8 mouse cellular contexts compared by ENCODE assay signal in genomic region chr13:99412477-99413080, GRCm38 (mm10).
DNase-seq lines count a peak whose midpoint lies in the region; ATAC-seq and TF ChIP-seq lines count a peak whose summit lies in the region.

No protein-coding gene starts in this region.

- peaks cover 29% of the 10 kb centered on the region for H3K4me1 ChIP-seq in neural tube, embryonic 11.5 days (ENCODE audit: control insufficient read depth, insufficient read depth, low read length)
- peaks cover 9% of the 10 kb centered on the region for H3K4me1 ChIP-seq in heart, adult 2 months (ENCODE audit: control insufficient read depth, insufficient read depth, low read length)
- peaks cover 6% of the 10 kb centered on the region; the same call in 1 of the 2 replicates for H3K4me1 ChIP-seq in kidney, adult 2 months (ENCODE audit: control insufficient read depth, insufficient read depth, low read length)

- no peaks in the 10 kb centered on the region for H3K27me3 ChIP-seq in neural tube, embryonic 11.5 days (ENCODE audit: control insufficient read depth, insufficient read depth, low read length)
- no peaks in the 10 kb centered on the region for H3K27me3 ChIP-seq in heart, adult 2 months (ENCODE audit: control insufficient read depth, insufficient read depth, low read length)
- no peaks in the 10 kb centered on the region for H3K27me3 ChIP-seq in kidney, adult 2 months (replicated peaks; ENCODE audit: control insufficient read depth, insufficient read depth, low read length)

- H3K79me2 ChIP-seq in heart, adult 2 months (replicated peaks; ENCODE audit: control insufficient read depth, insufficient read depth, low read length): no peaks in the 10 kb centered on the region
- no peaks in the 10 kb centered on the region for H3K79me2 ChIP-seq in macrophage (ENCODE audit: inconsistent target)

- no peak for ATAC-seq in neural tube, embryonic 11.5 days (ENCODE audit: insufficient read depth, low FRiP score, low TSS enrichment)
- no peak for ATAC-seq in megakaryocyte-erythroid progenitor cell, adult 5-6 weeks (replicated peaks; ENCODE audit: low FRiP score, low TSS enrichment, poor library complexity, severe bottlenecking)
- ATAC-seq in inflammation-experienced regulatory T-cells, adult 6 months: no peak

- no peak overlapping the region for H3K4me2 ChIP-seq in neural tube, embryonic 11.5 days (ENCODE audit: low read depth)

- peak; percentile 42 for DNase-seq in neural tube, embryonic 11.5 days (ENCODE audit: low spot score)
- DNase-seq in neural tube, embryonic 10.5 days (ENCODE audit: extremely low spot score, low spot score): no peak
- DNase-seq in cerebellum, adult 8-10 months: peak; percentile 66
- DNase-seq in heart, adult 2 months: peak; percentile 58 to 72
- DNase-seq in kidney, adult 2 months: peak; percentile 69

- intact Hi-C loops in heart, adult 2 months (cut with DNase I): loop anchor here (2.0 to 5.0 kb wide), 2 partner anchors 38 to 100 kb away; no protein-coding TSS in a partner anchor

- TF ChIP-seq CTCF in heart, adult 2 months (IDR thresholded peaks at IDR 0.05): no peak
- no peak for TF ChIP-seq CTCF in kidney, adult 2 months (conservative IDR thresholded peaks at IDR 0.05; ENCODE audit: insufficient read depth, insufficient read length, low read depth, low read length)

- TF ChIP-seq POLR2A in heart, adult 2 months (IDR thresholded peaks at IDR 0.05; ENCODE audit: insufficient read depth, low read depth, low read length): peak; percentile 73
- TF ChIP-seq POLR2A in kidney, adult 2 months (IDR thresholded peaks at IDR 0.05; ENCODE audit: low read depth, low read length): no peak

- 53% methylated on average over 11 of the region's 11 CpGs for WGBS in neural tube, embryonic 11.5 days
- 18% methylated on average over 11 of the region's 11 CpGs for WGBS in heart, adult 2 months
- WGBS in kidney, adult 2 months: 44% methylated on average over 11 of the region's 11 CpGs
- WGBS in macrophage (ENCODE audit: missing documents): 58% methylated on average over 11 of the region's 11 CpGs

- H3K4me3 ChIP-seq in neural tube, embryonic 11.5 days (ENCODE audit: low read depth, low read length): no peak overlapping the region
- H3K4me3 ChIP-seq in heart, adult 2 months: peak overlapping the region; percentile 23
- no peak overlapping the region; the same call in 1 of the 2 replicates for H3K4me3 ChIP-seq in kidney, adult 2 months (ENCODE audit: insufficient read depth, low read depth, low read length)
- no peak overlapping the region for H3K4me3 ChIP-seq in macrophage (ENCODE audit: inconsistent target)

- 0 out of 2 replicates have a peak, but pooled peaks have one; percentile 44 for TF ChIP-seq EP300 in heart, adult 2 months (IDR thresholded peaks at IDR 0.05; ENCODE audit: insufficient read depth, low read depth, low read length)

- peak overlapping the region; percentile 11; the same call in 1 of the 2 replicates for H3K9ac ChIP-seq in neural tube, embryonic 11.5 days (ENCODE audit: low read length)
- peak overlapping the region; percentile 47 for H3K9ac ChIP-seq in heart, adult 2 months (ENCODE audit: low read depth, low read length)

- H3K36me3 ChIP-seq in neural tube, embryonic 11.5 days (ENCODE audit: control insufficient read depth, insufficient read depth, low read length): no peaks in the 10 kb centered on the region
- no peaks in the 10 kb centered on the region for H3K36me3 ChIP-seq in heart, adult 2 months (ENCODE audit: control insufficient read depth, insufficient read depth, low read length)
- no peaks in the 10 kb centered on the region for H3K36me3 ChIP-seq in kidney, adult 2 months (ENCODE audit: control insufficient read depth, insufficient read depth, low read length)
- peaks cover 15% of the 10 kb centered on the region; the same call in 1 of the 2 replicates for H3K36me3 ChIP-seq in macrophage (ENCODE audit: inconsistent target)

- no peaks in the 10 kb centered on the region for H3K9me3 ChIP-seq in neural tube, embryonic 11.5 days (ENCODE audit: control insufficient read depth, low read length)

- peak overlapping the region; percentile 72 for H3K27ac ChIP-seq in neural tube, embryonic 11.5 days (ENCODE audit: low read depth, low read length)
- peak overlapping the region; percentile 90 for H3K27ac ChIP-seq in heart, adult 2 months
- peak overlapping the region; percentile 59; the same call in 1 of the 2 replicates for H3K27ac ChIP-seq in kidney, adult 2 months (ENCODE audit: insufficient read depth, low read depth, low read length)
- peak overlapping the region; percentile 25 for H3K27ac ChIP-seq in macrophage

Comparison
In these comparisons a context has a peak if more than half of its experiments do, and no peak if none do; other contexts are left out.
1. H3K27ac ChIP-seq: peak in every context shown above with its lines; median percentile 90 in heart, adult 2 months; 72 in neural tube, embryonic 11.5 days; 59 in kidney, adult 2 months; 25 in macrophage.